2 mouse cellular contexts compared by ENCODE assay signal in the genomic region with DNA sequence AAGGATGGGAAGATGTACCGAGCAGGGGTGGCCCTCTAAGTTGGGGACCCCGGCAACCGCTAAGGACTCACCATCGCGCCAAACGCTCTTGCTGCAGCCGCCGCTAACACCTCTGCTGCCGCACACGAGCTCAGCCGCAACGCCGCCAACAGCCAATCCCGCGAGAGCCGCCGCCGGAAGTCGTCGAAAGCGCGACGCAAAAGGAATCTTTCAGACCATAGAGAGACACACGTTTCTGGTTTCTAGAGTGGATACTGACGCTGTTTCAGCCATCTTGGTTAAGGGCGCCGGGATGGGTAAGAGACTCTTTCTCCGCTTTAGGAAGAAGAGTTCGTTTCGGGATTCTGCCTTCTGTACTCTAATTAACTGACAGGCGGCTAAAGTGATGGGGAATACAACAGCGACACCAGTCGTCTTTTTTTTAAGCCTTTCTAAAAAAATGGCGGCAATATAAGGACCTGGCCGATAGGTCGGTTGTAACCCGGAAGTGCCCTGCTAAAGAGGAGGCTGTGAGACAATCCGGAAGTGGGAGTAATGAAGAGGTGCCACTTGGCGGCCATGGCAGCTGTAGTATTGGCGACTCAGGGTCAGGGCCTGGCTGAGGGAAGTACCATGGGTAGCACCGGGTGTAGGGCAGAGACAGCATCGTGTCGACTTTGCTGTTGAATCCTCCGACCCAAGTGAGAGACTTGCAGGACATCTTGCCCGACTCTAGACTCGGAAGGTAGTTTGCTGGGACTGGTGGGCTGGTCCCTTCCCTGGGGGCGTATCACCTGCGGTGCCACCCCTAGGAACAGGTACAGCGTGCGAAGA.
A peak's percentile ranks its signal among the peaks of the same experiment; 100 is the strongest.
TF ChIP-seq lines count a peak whose summit lies in the region.

A gene (plus strand): TSS at position 191 of the 813 bp plus-strand sequence.
A gene (minus strand): TSS at position 649 of the 813 bp plus-strand sequence.

TF ChIP-seq in C2C12, 6 proteins besides CTCF, POLR2A, EP300 and RAD21 (continued from another document):
- TF ChIP-seq MYOG (IDR thresholded peaks at IDR 0.05; ENCODE audit: control insufficient read depth, extremely low read depth, insufficient read length) = no peak
- TF ChIP-seq MYOD1 (IDR thresholded peaks at IDR 0.05; ENCODE audit: control insufficient read depth, insufficient read length, low read depth) = no peak
- peak; percentile 89 for TF ChIP-seq MAX (IDR thresholded peaks at IDR 0.05)
- no peak for TF ChIP-seq CEBPB (IDR thresholded peaks at IDR 0.05; ENCODE audit: low read depth)

TF ChIP-seq in myocyte, 11 proteins besides CTCF, POLR2A, EP300 and RAD21 (continued from another document):
- TF ChIP-seq POLR2AphosphoS2 (IDR thresholded peaks at IDR 0.05; ENCODE audit: insufficient read length, low read depth) = peak; percentile 80
- peak; percentile 76 for TF ChIP-seq SRF (IDR thresholded peaks at IDR 0.05; ENCODE audit: control insufficient read depth, insufficient read length, low read depth)
- TF ChIP-seq TCF3 (IDR thresholded peaks at IDR 0.05; ENCODE audit: insufficient read length, low read depth) = no peak
- no peak for TF ChIP-seq CEBPB (IDR thresholded peaks at IDR 0.05; ENCODE audit: insufficient read depth, poor library complexity, severe bottlenecking)
- no peak for TF ChIP-seq TCF12 (IDR thresholded peaks at IDR 0.05; ENCODE audit: insufficient read depth, poor library complexity, severe bottlenecking)
- TF ChIP-seq MYOD1 (IDR thresholded peaks at IDR 0.05; ENCODE audit: control insufficient read depth in 1 of 3, insufficient read length in 2 of 3, low read depth in 2 of 3) = peak in 2 of 3 experiments; percentile 20 to 49
- TF ChIP-seq MAX (IDR thresholded peaks at IDR 0.05; ENCODE audit: low read depth) = peak; percentile 57
- TF ChIP-seq E2F4 (IDR thresholded peaks at IDR 0.05; ENCODE audit: insufficient read depth) = no peak
- TF ChIP-seq MYOG (IDR thresholded peaks at IDR 0.05; ENCODE audit: control insufficient read depth in 1 of 3, insufficient read depth in 1 of 3, insufficient read length in 2 of 3, low read depth in 2 of 3) = peak in 1 of 3 experiments; percentile 51
TF ChIP-seq in myocyte: peak in this region for 5.
